Mouse (Mus musculus) testis, adult 2 months (tissue): Measurements from ENCODE around the gene Arid3c.
"Not testable (repeated sequence)": the region's sequence is repeated elsewhere in the genome, so short reads cannot be mapped to it uniquely, and the experiment has no call there.

ENCODE experiments used
- CTCF ChIP-seq: fragments of 200-500 bp; IDR thresholded peaks from 2 replicates; pipeline ENCODE4 v1.5.1; 2012; ENCODE audit warnings: low read depth, mild to moderate bottlenecking, inconsistent platforms, low read length, moderate library complexity; ENCODE audit not compliant: control insufficient read depth, insufficient read depth, insufficient replicate concordance
- POLR2A ChIP-seq: fragments of 200-500 bp; IDR thresholded peaks from 2 replicates; pipeline ENCODE4 v1.6.1; 2012; ENCODE audit warnings: low read depth, mild to moderate bottlenecking, inconsistent platforms, low read length, moderate library complexity; ENCODE audit not compliant: control insufficient read depth

- TF ChIP-seq CTCF, POLR2A: not testable (repeated sequence)
These were observed 43.6 kb upstream of the Arid3c start for GRCm38 (mm10) chr4:41774506-41774905.
